Mouse (Mus musculus): ENCODE data around the gene Endog.

DNA sequence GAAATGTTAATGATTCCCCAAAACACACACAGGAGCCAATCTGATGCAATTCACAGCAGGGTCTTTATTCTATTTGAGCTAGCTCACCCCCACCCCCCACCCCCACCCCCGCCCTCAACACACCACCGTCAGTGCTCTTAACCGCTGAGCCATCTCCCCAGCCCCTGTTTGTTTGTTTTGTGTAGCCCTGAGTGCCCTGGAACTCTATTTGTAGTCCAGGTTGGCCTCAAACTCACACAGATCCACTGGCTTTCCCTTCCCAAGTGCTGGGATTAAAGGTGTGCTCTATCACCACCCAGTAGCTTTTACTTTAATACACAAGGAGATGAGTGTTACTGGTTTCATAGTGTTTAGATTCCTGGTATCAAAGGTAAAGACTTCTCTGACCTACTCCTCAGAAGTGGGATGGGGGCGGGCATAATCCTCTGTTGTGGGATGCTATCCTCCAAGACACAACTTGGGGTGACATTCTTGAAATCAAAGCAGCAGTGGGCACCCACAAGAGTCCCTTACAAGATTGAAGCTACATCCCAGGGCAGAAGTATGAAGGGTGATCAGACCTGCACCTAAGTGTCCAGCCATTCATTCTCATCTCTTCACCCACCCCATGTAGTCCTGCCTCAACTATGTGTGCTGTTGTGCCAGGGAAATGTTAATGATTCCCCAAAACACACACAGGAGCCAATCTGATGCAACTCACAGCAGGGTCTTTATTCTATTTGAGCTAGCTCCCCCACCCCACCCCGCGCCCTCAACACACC lies 40.3 kb downstream of the Endog start:
- TF ChIP-seq CTCF (IDR thresholded peaks at IDR 0.05; ENCODE audit: low read depth) (no peak), EP300 (optimal IDR thresholded peaks at IDR 0.05) (no peak)
